Mouse (Mus musculus): Measurements from ENCODE around the gene Rtn2. TPM values are rescaled to one million over a fixed set of nuclear protein-coding genes. Genes with fewer than 3 reads are reported as not detected.

Gene Rtn2
- polyA plus RNA-seq, 2 experiments from 2014 or later: not detected

Other genes starting within 250 kb of the Rtn2 start
- gene Rsph6a, start 227.9 kb upstream of the Rtn2 start, polyA plus RNA-seq (2017; shearing (Covaris generic)): not detected
- not detected for gene Dmwd, start 206.4 kb upstream of the Rtn2 start, polyA plus RNA-seq (2017; shearing (Covaris generic))
- not detected for gene Dmpk, start 198.8 kb upstream of the Rtn2 start, polyA plus RNA-seq (2017; shearing (Covaris generic))
- under 1 TPM in 1 of 2 experiments, not detected in 1; 0.25 TPM for gene Six5, start 188.0 kb upstream of the Rtn2 start, polyA plus RNA-seq (2017; shearing (Covaris generic))
- gene Gm4969, start 164.3 kb upstream of the Rtn2 start, polyA plus RNA-seq (2017; shearing (Covaris generic)): not detected
- gene Fbxo46, start 162.8 kb upstream of the Rtn2 start, polyA plus RNA-seq (2017; shearing (Covaris generic)): 10 to 100 TPM; 17.1 to 17.7 TPM
- 10 to 100 TPM in 1 of 2 experiments, 1 to 10 TPM in 1; 8.9 to 11.6 TPM for gene Qpctl, start 133.3 kb upstream of the Rtn2 start, polyA plus RNA-seq (2017; shearing (Covaris generic))
- 10 to 100 TPM; 85.2 to 96.5 TPM for gene Snrpd2, start 132.9 kb upstream of the Rtn2 start, polyA plus RNA-seq (2017; shearing (Covaris generic))
- not detected for gene Gipr, start 116.5 kb upstream of the Rtn2 start, polyA plus RNA-seq (2017; shearing (Covaris generic))
- 10 to 100 TPM in 1 of 2 experiments, 1 to 10 TPM in 1; 5.2 to 16.9 TPM for gene Eml2, start 106.2 kb upstream of the Rtn2 start, polyA plus RNA-seq (2017; shearing (Covaris generic))
- gene Gpr4, start 70.1 kb upstream of the Rtn2 start, polyA plus RNA-seq (2017; shearing (Covaris generic)): under 1 TPM in 1 of 2 experiments, not detected in 1; 0.30 TPM
- gene Opa3, start 54.3 kb upstream of the Rtn2 start, polyA plus RNA-seq (2017; shearing (Covaris generic)): 10 to 100 TPM; 16.6 to 16.9 TPM
- 100 to 1,000 TPM in 1 of 2 experiments, 10 to 100 TPM in 1; 96.0 to 113 TPM for gene Vasp, start 10.8 kb upstream of the Rtn2 start, polyA plus RNA-seq (2017; shearing (Covaris generic))
- 1 to 10 TPM; 1.1 to 1.2 TPM for gene Ppm1n, start 2.6 kb upstream of the Rtn2 start, polyA plus RNA-seq (2017; shearing (Covaris generic))
- gene Fosb, start 27.4 kb downstream of the Rtn2 start, polyA plus RNA-seq (2017; shearing (Covaris generic)): 1 to 10 TPM in 1 of 2 experiments, under 1 TPM in 1; 0.79 to 1.1 TPM
- 10 to 100 TPM; 61.1 to 72.3 TPM for gene Ercc1, start 62.2 kb downstream of the Rtn2 start, polyA plus RNA-seq (2017; shearing (Covaris generic))
- 10 to 100 TPM; 19.4 to 20.2 TPM for gene Cd3eap, start 76.9 kb downstream of the Rtn2 start, polyA plus RNA-seq (2017; shearing (Covaris generic))
- under 1 TPM in 1 of 2 experiments, not detected in 1; 0.17 TPM for gene Ppp1r13l, start 77.1 kb downstream of the Rtn2 start, polyA plus RNA-seq (2017; shearing (Covaris generic))
- 10 to 100 TPM in 1 of 2 experiments, 1 to 10 TPM in 1; 4.7 to 10.8 TPM for gene Ercc2, start 99.4 kb downstream of the Rtn2 start, polyA plus RNA-seq (2017; shearing (Covaris generic))
- gene Klc3, start 121.5 kb downstream of the Rtn2 start, polyA plus RNA-seq (2017; shearing (Covaris generic)): 1 to 10 TPM; 3.1 to 6.0 TPM
- under 1 TPM in 1 of 2 experiments, not detected in 1; 0.34 TPM for gene Ckm, start 122.2 kb downstream of the Rtn2 start, polyA plus RNA-seq (2017; shearing (Covaris generic))
- 1 to 10 TPM; 1.2 to 2.7 TPM for gene Mark4, start 176.2 kb downstream of the Rtn2 start, polyA plus RNA-seq (2017; shearing (Covaris generic))
- not detected for gene Exoc3l2, start 180.7 kb downstream of the Rtn2 start, polyA plus RNA-seq (2017; shearing (Covaris generic))
- under 1 TPM; 0.90 to 0.91 TPM for gene Bloc1s3, start 225.7 kb downstream of the Rtn2 start, polyA plus RNA-seq (2017; shearing (Covaris generic))
- gene Trappc6a, start 225.8 kb downstream of the Rtn2 start, polyA plus RNA-seq (2017; shearing (Covaris generic)): 10 to 100 TPM; 38.7 to 44.6 TPM
- gene Nkpd1, start 235.2 kb downstream of the Rtn2 start, polyA plus RNA-seq (2017; shearing (Covaris generic)): not detected

All from activated CD4-positive, CD25-positive, alpha-beta regulatory T cell, adult 4 months (primary cell).